Mouse (Mus musculus) cerebellum, adult 2 months (tissue): ENCODE measurements around the gene Tbx5. TPM values are rescaled to one million over a fixed set of nuclear protein-coding genes. Genes with fewer than 3 reads are reported as not detected.

Experiments used
- DNase-seq, 2 experiments: peaks; one replicate each; pipeline ENCODE4 v3.0.0; 2021
- H3K27ac ChIP-seq: fragments of 200-500 bp; 2 replicates; pipeline ENCODE4 v1.5.1; 2012; ENCODE audit warnings: low read length, control low read depth, inconsistent platforms; ENCODE audit not compliant: insufficient read depth
- H3K27me3 ChIP-seq: fragments of 200-500 bp; 2 replicates; pipeline ENCODE4 v1.6.1; 2012; ENCODE audit warnings: inconsistent platforms, mild to moderate bottlenecking, low read length, moderate library complexity; ENCODE audit not compliant: control insufficient read depth, insufficient read depth
- H3K4me1 ChIP-seq: fragments of 200-500 bp; 2 replicates; pipeline ENCODE4 v1.6.1; 2011; ENCODE audit warnings: low read length; ENCODE audit not compliant: control insufficient read depth, insufficient read depth
- H3K4me3 ChIP-seq: fragments of 200-500 bp; replicated peaks from 2 replicates; pipeline ENCODE3; 2011; ENCODE audit warnings: mild to moderate bottlenecking, low read depth, low read length, control low read depth; ENCODE audit not compliant: insufficient read depth
- CTCF ChIP-seq: fragments of 200-500 bp; IDR thresholded peaks from 2 replicates; pipeline ENCODE4 v1.5.1; 2011; ENCODE audit warnings: low read depth, mild to moderate bottlenecking, control low read depth, low read length, moderate library complexity, borderline replicate concordance; ENCODE audit not compliant: insufficient read depth
- POLR2A ChIP-seq: fragments of 200-500 bp; IDR thresholded peaks from 2 replicates; pipeline ENCODE4 v1.6.1; 2011; ENCODE audit warnings: low read length, control low read depth, borderline replicate concordance; ENCODE audit not compliant: insufficient read depth
- WGBS: fragments of 180-500 bp; shearing (Covaris S2); methylation state at CpG from one replicate; pipeline ENCODE4 v1.1.7; 2018; 5-methylcytosine and 5-hydroxymethylcytosine counted together
- polyA plus RNA-seq: library from polyadenylated mRNA; depleted of rRNA; stranded (reverse); fragments of >200 nt; gene quantifications from 2 replicates; pipeline ENCODE4 v1.2.3, GENCODE M21; 2012

The Tbx5 gene
- polyA plus RNA-seq, 1 experiment: not detected

DNA sequence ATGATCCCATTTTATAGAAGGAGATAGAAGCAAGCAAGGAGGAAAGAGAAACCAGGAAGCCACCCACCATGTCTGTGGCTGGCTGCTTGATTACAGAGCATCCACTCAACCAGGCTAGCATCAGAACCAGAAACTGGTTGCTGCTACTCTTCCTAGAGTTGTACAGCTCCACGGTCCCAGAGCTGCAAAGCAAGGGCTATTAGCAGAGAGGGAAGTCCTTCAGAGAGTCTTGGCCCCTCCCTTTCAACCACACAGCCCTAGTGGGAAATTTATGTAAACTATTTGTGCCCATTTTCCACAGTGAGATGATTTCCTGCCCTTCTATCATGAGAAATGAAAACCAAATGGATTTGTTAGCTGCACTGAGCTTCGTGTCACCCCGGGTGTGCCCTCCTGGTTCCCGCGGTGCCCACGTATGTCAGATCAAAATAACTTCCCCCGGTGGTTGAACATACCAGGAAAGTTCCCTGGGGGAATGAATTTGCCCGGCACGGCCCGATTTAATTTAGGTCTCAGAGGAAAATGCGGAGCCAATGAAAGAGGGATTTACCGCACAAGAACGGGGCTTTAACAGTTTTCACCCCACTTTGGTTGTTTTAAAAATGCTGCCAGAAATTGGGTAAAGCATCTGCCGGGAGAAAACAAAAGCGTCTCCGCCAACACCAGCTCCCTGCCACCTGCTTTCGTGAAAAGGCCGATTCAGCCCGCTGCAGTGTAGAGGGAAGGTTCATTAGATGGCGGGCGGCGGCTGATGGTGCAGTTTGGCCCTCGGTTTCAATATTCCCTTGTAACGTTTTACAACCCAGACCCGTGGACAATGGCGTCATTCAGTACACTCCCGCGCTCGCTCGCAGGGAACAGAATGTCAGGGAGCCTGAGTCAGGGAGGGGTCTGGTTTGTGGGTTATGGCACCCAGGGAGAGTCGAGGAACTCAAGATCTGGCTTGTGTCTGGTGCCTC lies 34.1 kb downstream of the Tbx5 start:
- Histone ChIP-seq H3K27me3 (no peaks in the 10 kb centered on the region), H3K4me1 (no peaks in the 10 kb centered on the region), H3K27ac (no peak overlapping the region), H3K4me3 (peak overlapping the region; percentile 44)
- 5% methylated on average over 31 of the region's 31 CpGs for WGBS
- DNase-seq: peak; percentile 15 to 23
- TF ChIP-seq POLR2A (no peak), CTCF (no peak)

DNA sequence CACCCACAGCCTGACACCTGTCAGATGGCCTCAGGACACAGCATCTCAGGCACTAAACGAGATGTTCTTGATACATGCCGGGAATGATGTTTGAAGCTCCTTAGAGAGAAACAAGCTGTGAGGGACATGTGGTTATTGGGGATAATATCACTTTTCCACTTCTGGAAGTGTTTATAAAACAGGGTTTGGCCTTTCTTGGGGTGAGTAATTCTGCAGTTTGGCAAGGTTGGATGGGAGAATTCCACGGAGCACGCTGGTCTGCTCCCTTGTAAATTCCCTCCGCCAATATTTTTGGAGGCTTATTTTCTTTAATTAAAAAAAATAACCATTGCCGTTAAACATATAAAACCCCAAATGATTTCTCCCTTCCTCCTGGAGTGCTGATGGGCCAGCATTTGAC lies 35.5 kb downstream of the Tbx5 start:
- Histone ChIP-seq H3K27ac (no peak overlapping the region), H3K27me3 (no peaks in the 10 kb centered on the region; the same call in 1 of the 2 replicates), H3K4me1 (no peaks in the 10 kb centered on the region), H3K4me3 (no peak overlapping the region)
- no peak for TF ChIP-seq CTCF
- TF ChIP-seq POLR2A: no peak
- WGBS: 89% methylated on average over 6 of the region's 6 CpGs
- DNase-seq: no peak

DNA sequence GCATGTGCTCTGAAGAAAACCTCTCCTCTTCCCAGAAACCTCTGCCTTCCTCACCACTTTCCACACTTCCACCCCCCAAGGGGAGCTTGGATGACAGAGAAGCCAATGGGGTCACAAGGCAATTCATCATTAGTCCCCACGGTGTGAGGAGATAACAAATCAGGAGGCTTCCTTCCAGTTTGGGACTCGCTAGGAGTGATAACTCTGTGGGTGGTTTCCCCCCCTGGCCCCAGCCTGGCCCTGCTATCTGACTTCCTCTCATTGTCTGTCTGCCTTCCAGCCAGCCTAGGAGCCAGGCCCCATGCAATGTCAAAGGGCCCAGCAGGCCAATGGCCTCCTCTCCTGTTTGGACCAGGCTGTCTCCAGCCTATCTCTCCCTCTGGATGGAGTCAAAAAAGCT lies 43.0 kb downstream of the Tbx5 start:
- Histone ChIP-seq H3K4me1 (no peaks in the 10 kb centered on the region), H3K27me3 (no peaks in the 10 kb centered on the region; the same call in 1 of the 2 replicates), H3K4me3 (no peak overlapping the region), H3K27ac (no peak overlapping the region)
- no peak for DNase-seq
- TF ChIP-seq POLR2A: no peak
- TF ChIP-seq CTCF: no peak
- 50% methylated on average over 2 of the region's 2 CpGs for WGBS

DNA sequence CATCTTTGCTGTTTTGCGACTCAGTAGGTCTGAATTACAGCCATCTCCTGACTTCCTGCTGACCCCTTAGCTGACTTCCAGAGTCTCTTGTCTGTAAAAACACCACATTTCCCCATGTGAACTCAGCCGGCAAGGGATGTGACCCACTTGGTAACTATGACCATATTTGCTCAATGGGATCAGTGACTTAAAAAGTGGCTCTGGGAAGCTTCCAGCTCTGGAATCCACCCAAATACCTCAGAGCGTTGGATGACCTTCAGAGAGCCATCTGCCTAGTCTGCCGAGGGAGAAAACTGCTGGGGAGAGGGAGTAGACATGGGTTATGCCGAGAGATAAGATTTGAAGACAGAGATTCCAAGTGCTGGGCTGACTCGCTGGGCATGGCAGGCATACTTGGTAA lies 44.7 kb downstream of the Tbx5 start:
- 10% methylated on average over 6 of the region's 6 CpGs for WGBS
- H3K27ac ChIP-seq: no peak overlapping the region
- H3K4me1 ChIP-seq: no peaks in the 10 kb centered on the region
- no peaks in the 10 kb centered on the region; the same call in 1 of the 2 replicates for H3K27me3 ChIP-seq
- DNase-seq: peak; percentile 12 to 22
- no peak overlapping the region for H3K4me3 ChIP-seq
- TF ChIP-seq CTCF (no peak), POLR2A (no peak)

DNA sequence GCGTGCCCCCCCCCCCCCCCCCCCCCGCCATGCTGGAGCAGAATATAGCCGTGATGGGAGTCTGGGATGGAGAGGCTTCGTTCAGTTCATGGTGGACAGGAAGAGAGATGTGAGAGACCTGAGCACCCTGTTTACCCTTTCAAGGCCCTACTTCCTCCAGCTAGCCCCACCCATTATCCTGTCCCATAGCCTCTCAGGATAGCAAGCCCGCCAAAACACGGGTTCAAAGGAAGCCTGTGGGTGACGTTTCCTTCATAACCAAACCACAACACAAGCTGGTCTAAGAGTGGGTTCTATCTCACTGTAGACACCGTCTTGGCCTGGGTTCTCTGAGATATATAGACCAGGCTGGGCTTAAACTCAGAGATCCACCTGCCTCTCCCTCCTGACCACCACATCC lies 53.1 kb downstream of the Tbx5 start:
- Histone ChIP-seq H3K4me1 (no peaks in the 10 kb centered on the region), H3K27ac (no peak overlapping the region), H3K27me3 (no peaks in the 10 kb centered on the region), H3K4me3 (no peak overlapping the region)
- no peak for TF ChIP-seq CTCF
- no peak for TF ChIP-seq POLR2A
- 73% methylated on average over 8 of the region's 8 CpGs for WGBS
- DNase-seq: no peak

DNA sequence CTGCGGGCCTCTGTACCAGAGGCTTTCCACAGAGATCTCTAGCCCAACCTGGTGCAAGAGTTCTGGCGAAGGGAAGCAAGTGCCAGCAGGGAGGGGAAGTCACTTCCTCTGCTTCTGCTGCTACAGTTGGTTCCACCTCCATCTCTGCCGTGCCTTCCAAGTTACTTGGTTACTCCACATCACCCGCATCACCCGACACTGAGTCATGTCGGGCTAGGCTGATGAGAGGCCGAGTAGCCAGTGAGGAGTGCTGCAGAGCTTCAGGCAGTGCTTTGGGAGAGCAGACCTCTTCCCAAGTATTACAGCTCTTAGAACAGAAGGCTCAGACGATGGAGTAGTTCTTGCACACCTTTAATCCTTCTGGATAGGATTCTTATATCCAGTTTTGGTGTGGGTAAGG lies 54.9 kb downstream of the Tbx5 start:
- DNase-seq: no peak
- WGBS: 76% methylated on average over 8 of the region's 8 CpGs
- H3K27ac ChIP-seq: no peak overlapping the region
- no peak for TF ChIP-seq CTCF
- no peak for TF ChIP-seq POLR2A
- H3K4me1 ChIP-seq: no peaks in the 10 kb centered on the region
- H3K27me3 ChIP-seq: no peaks in the 10 kb centered on the region
- no peak overlapping the region for H3K4me3 ChIP-seq

DNA sequence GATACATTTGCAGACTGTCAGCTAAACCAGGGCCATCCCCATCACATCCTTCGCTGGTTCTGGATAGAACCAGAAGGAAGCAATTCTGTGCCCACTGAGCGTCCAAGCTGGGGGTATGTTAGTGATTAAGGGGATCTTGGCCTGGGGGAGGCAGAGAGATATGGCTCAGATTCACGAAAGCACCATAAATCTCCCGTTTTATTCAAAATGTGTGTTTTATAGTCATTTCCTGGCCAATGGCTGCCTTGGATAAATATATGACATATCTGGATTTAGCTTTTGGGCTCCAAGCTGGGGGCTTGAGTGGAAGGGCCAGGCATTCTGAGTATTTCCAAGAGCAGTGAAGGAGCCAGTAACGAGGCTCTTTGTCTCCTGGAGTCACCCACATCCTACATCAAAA lies 59.5 kb downstream of the Tbx5 start:
- WGBS: 54% methylated on average over 5 of the region's 5 CpGs
- Histone ChIP-seq H3K4me1 (no peaks in the 10 kb centered on the region), H3K4me3 (no peak overlapping the region), H3K27me3 (no peaks in the 10 kb centered on the region), H3K27ac (no peak overlapping the region)
- DNase-seq: no peak
- TF ChIP-seq POLR2A: no peak
- TF ChIP-seq CTCF: no peak

DNA sequence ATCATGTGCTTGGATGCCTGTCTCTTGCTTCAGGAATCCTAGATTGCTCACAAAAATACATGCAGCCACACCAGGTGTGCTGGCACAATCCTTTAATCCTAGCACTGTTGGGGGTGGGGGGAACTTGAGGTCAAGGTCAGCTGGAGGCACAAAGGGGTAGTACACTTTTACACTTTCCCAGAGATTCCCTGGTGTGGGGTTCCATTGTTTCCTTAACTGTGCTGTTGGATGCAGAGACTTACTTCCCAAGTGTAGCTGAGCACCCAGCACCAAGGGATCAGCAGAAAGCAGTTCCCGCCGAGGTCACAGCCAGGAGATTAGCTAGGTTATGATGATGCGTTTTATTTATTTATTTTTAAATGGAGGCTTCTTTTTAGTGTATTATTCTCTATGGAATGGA lies 60.6 kb downstream of the Tbx5 start:
- DNase-seq: no peak
- H3K4me3 ChIP-seq: no peak overlapping the region
- TF ChIP-seq POLR2A: no peak
- no peak for TF ChIP-seq CTCF
- H3K27me3 ChIP-seq: no peaks in the 10 kb centered on the region
- 74% methylated on average over 3 of the region's 3 CpGs for WGBS
- H3K27ac ChIP-seq: no peak overlapping the region
- H3K4me1 ChIP-seq: no peaks in the 10 kb centered on the region
